Mouse (Mus musculus) heart, embryonic 11.5 days (tissue): ENCODE measurements around the gene Mansc1. TPM values are rescaled to one million over a fixed set of nuclear protein-coding genes. Genes with fewer than 3 reads are reported as not detected.

Experiments used
- ATAC-seq: fragments of 200-750 bp; cut with Nextera tagmentation; replicated peaks from 2 replicates; pipeline ENCODE4 v1.8.0; 2017; ENCODE audit warnings: moderate library complexity; ENCODE audit not compliant: insufficient number of reproducible peaks, low FRiP score, low TSS enrichment
- H3K27ac ChIP-seq: fragments of 300-500 bp; sonication (generic); 2 replicates; pipeline ENCODE4 v1.5.1; 2014; ENCODE audit warnings: mild to moderate bottlenecking, low read depth, low read length
- H3K27me3 ChIP-seq: fragments of 300-500 bp; sonication (generic); 2 replicates; pipeline ENCODE4 v1.6.1; 2014; ENCODE audit warnings: mild to moderate bottlenecking, low read length, mixed read lengths; ENCODE audit not compliant: control insufficient read depth, insufficient read depth
- H3K36me3 ChIP-seq: fragments of 300-500 bp; sonication (generic); 2 replicates; pipeline ENCODE4 v1.6.1; 2014; ENCODE audit warnings: mild to moderate bottlenecking, low read length, moderate library complexity, mixed read lengths; ENCODE audit not compliant: control insufficient read depth, insufficient read depth
- H3K4me1 ChIP-seq: fragments of 300-500 bp; sonication (generic); 2 replicates; pipeline ENCODE4 v1.6.1; 2014; ENCODE audit warnings: low read length; ENCODE audit not compliant: control insufficient read depth, insufficient read depth
- H3K4me2 ChIP-seq: fragments of 300-500 bp; sonication (generic); 2 replicates; pipeline ENCODE4 v1.6.1; 2014; ENCODE audit warnings: mild to moderate bottlenecking, moderate library complexity
- H3K4me3 ChIP-seq: fragments of 300-500 bp; sonication (generic); 2 replicates; pipeline ENCODE4 v1.5.1; 2014; ENCODE audit warnings: low read depth, low read length
- H3K9ac ChIP-seq: fragments of 300-500 bp; sonication (generic); 2 replicates; pipeline ENCODE4 v1.6.1; 2014; ENCODE audit warnings: mild to moderate bottlenecking, low read depth, low read length, moderate library complexity
- H3K9me3 ChIP-seq: fragments of 300-500 bp; sonication (generic); replicated peaks from 2 replicates; pipeline ENCODE4 v1.6.1; 2016; ENCODE audit warnings: low read length; ENCODE audit not compliant: control insufficient read depth
- WGBS: fragments of 180-500 bp; shearing (Covaris S2); extraction: QIAGEN DNeasy Blood & Tissue Kit; methylation state at CpG from one replicate; pipeline ENCODE4 v1.1.7; 2014; ENCODE audit not compliant: insufficient replicate concordance; 5-methylcytosine and 5-hydroxymethylcytosine counted together
- polyA plus RNA-seq: library from polyadenylated mRNA; unstranded; fragments of >200 nt; fragmentation: Nextera tagmentation; extraction: Ambion mirVana; gene quantifications from 2 replicates; pipeline ENCODE4 v1.2.1, GENCODE M21; 2014

The Mansc1 gene
- polyA plus RNA-seq, 1 experiment from 2014 or later = 7.2 TPM

- Histone ChIP-seq H3K4me1 (0 out of 2 replicates have a peak, but pooled peaks cover 5% of the 10 kb centered on the region), H3K4me3 (no peak overlapping the region), H3K9me3 (no peaks in the 10 kb centered on the region), H3K27ac (no peak overlapping the region), H3K36me3 (no peaks in the 10 kb centered on the region), H3K4me2 (no peak overlapping the region), H3K9ac (no peak overlapping the region), H3K27me3 (no peaks in the 10 kb centered on the region)
- ATAC-seq = 0 out of 2 replicates have a peak, but pooled peaks have one; percentile 37
- 58% methylated on average over 9 of the region's 9 CpGs for WGBS
These were observed 1.8 kb downstream of the Mansc1 start for GRCm38 (mm10) chr6:134630447-134630846.

- ATAC-seq = no peak
- Histone ChIP-seq H3K4me2 (no peak overlapping the region), H3K27me3 (no peaks in the 10 kb centered on the region), H3K4me3 (no peak overlapping the region), H3K27ac (no peak overlapping the region), H3K4me1 (no peaks in the 10 kb centered on the region), H3K9ac (no peak overlapping the region), H3K36me3 (no peaks in the 10 kb centered on the region), H3K9me3 (no peaks in the 10 kb centered on the region)
- 82% methylated on average over 1 of the region's 1 CpGs for WGBS
These were observed 5.7 kb downstream of the Mansc1 start for GRCm38 (mm10) chr6:134626564-134626963.

- Histone ChIP-seq H3K4me1 (no peaks in the 10 kb centered on the region), H3K4me3 (no peak overlapping the region), H3K36me3 (no peaks in the 10 kb centered on the region), H3K27ac (no peak overlapping the region), H3K27me3 (no peaks in the 10 kb centered on the region), H3K9ac (no peak overlapping the region), H3K4me2 (no peak overlapping the region), H3K9me3 (no peaks in the 10 kb centered on the region)
- ATAC-seq = no peak
- WGBS = 69% methylated on average over 12 of the region's 12 CpGs
These were observed 6.9 kb downstream of the Mansc1 start for GRCm38 (mm10) chr6:134625431-134625830.

GRCm38 (mm10) chr6:134621552-134621949 lies 10.7 kb downstream of the Mansc1 start:
- Histone ChIP-seq H3K4me3 (no peak overlapping the region), H3K4me2 (no peak overlapping the region), H3K9me3 (no peaks in the 10 kb centered on the region), H3K9ac (no peak overlapping the region), H3K27me3 (no peaks in the 10 kb centered on the region), H3K36me3 (no peaks in the 10 kb centered on the region), H3K4me1 (no peaks in the 10 kb centered on the region), H3K27ac (no peak overlapping the region)
- ATAC-seq = no peak
- 64% methylated on average over 14 of the region's 14 CpGs for WGBS

GRCm38 (mm10) chr6:134620846-134621551 lies 11.3 kb downstream of the Mansc1 start:
- no peaks in the 10 kb centered on the region for H3K4me1 ChIP-seq
- WGBS = 62% methylated on average over 6 of the region's 6 CpGs

GRCm38 (mm10) chr6:134620129-134620528 lies 12.2 kb downstream of the Mansc1 start:
- no peak overlapping the region for H3K27ac ChIP-seq
- H3K9ac ChIP-seq = no peak overlapping the region
- no peaks in the 10 kb centered on the region for H3K27me3 ChIP-seq
- H3K4me2 ChIP-seq = no peak overlapping the region
- H3K36me3 ChIP-seq = no peaks in the 10 kb centered on the region
- no peaks in the 10 kb centered on the region for H3K9me3 ChIP-seq
- no peak for ATAC-seq
- peaks cover under 1% of the 10 kb centered on the region; the same call in 1 of the 2 replicates for H3K4me1 ChIP-seq
- no peak overlapping the region for H3K4me3 ChIP-seq
- 67% methylated on average over 3 of the region's 3 CpGs for WGBS

More at GRCm38 (mm10) chr6:134620846-134621551, 11.3 kb downstream of the Mansc1 start:
- Histone ChIP-seq H3K36me3 (no peaks in the 10 kb centered on the region), H3K4me2 (no peak overlapping the region), H3K4me3 (no peak overlapping the region), H3K9me3 (no peaks in the 10 kb centered on the region), H3K27me3 (no peaks in the 10 kb centered on the region), H3K9ac (no peak overlapping the region), H3K27ac (no peak overlapping the region)
- ATAC-seq = no peak

GRCm38 (mm10) chr6:134617589-134617988 lies 14.7 kb downstream of the Mansc1 start:
- Histone ChIP-seq H3K4me1 (peaks cover 5% of the 10 kb centered on the region; the same call in 1 of the 2 replicates), H3K4me2 (no peak overlapping the region), H3K27ac (no peak overlapping the region), H3K4me3 (no peak overlapping the region), H3K9me3 (no peaks in the 10 kb centered on the region), H3K27me3 (no peaks in the 10 kb centered on the region), H3K36me3 (no peaks in the 10 kb centered on the region), H3K9ac (no peak overlapping the region)
- 49% methylated on average over 3 of the region's 3 CpGs for WGBS
- ATAC-seq = no peak

- H3K27me3 ChIP-seq = no peaks in the 10 kb centered on the region
- no peak overlapping the region for H3K9ac ChIP-seq
- H3K36me3 ChIP-seq = no peaks in the 10 kb centered on the region
- H3K4me1 ChIP-seq = peaks cover 8% of the 10 kb centered on the region; the same call in 1 of the 2 replicates
- WGBS = 12% methylated on average over 16 of the region's 16 CpGs
- peak overlapping the region; percentile 12; the same call in 1 of the 2 replicates for H3K4me3 ChIP-seq
- no peaks in the 10 kb centered on the region for H3K9me3 ChIP-seq
- peak overlapping the region; percentile 58 for H3K4me2 ChIP-seq
- peak; percentile 69; the same call in 1 of the 2 replicates for ATAC-seq
- no peak overlapping the region for H3K27ac ChIP-seq
These were observed 17.3 kb downstream of the Mansc1 start for GRCm38 (mm10) chr6:134614723-134615648.
